Mouse (Mus musculus): Measurements from ENCODE around the gene Snapc4. TPM values are rescaled to one million over a fixed set of nuclear protein-coding genes. Genes with fewer than 3 reads are reported as not detected.
A peak's percentile ranks its signal among the peaks of the same experiment; 100 is the strongest.

Gene Snapc4
- polyA plus RNA-seq, 1 experiment from 2014 or later, result 29.4 TPM

DNA sequence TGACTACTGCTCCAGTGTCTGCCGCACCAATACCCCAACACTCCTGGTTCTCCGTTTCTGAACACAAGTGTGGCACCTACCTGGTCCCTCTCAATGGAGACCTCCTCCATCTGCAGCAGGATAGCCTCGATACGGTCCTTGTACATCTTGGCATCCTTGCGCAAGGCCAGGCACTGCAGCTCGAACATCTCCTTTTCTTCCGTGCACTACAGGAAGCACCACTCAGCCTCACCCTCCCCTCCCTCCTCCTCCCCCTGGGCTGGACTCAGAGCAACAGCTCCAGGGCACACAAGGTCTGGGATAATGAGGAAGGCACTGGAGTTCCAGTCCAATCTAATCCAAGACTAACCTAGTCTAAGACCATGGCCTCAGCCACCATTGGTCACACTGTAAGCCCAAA, 23.8 kb downstream of the Snapc4 start:
- H3K4me3 ChIP-seq (ENCODE audit: low read depth, low read length), result no peak overlapping the region
- peaks cover 5% of the 10 kb centered on the region; the same call in 1 of the 2 replicates for H3K4me1 ChIP-seq (ENCODE audit: control insufficient read depth, insufficient read depth, low read length)
- H3K27ac ChIP-seq (ENCODE audit: low read length), result no peak overlapping the region
- H3K9me3 ChIP-seq (ENCODE audit: control insufficient read depth, low read depth, low read length), result no peaks in the 10 kb centered on the region
- H3K27me3 ChIP-seq (ENCODE audit: control insufficient read depth, insufficient read depth, low read length), result no peaks in the 10 kb centered on the region
- ATAC-seq (ENCODE audit: insufficient number of reproducible peaks, insufficient read depth, low FRiP score, low read depth), result no peak
- H3K9ac ChIP-seq (replicated peaks; ENCODE audit: low read depth, low read length), result no peak overlapping the region
- 79% methylated on average over 7 of the region's 7 CpGs for WGBS
- H3K36me3 ChIP-seq (ENCODE audit: control insufficient read depth, insufficient read depth, low read length), result no peaks in the 10 kb centered on the region
- H3K4me2 ChIP-seq (replicated peaks; ENCODE audit: low read depth, low read length), result no peak overlapping the region

DNA sequence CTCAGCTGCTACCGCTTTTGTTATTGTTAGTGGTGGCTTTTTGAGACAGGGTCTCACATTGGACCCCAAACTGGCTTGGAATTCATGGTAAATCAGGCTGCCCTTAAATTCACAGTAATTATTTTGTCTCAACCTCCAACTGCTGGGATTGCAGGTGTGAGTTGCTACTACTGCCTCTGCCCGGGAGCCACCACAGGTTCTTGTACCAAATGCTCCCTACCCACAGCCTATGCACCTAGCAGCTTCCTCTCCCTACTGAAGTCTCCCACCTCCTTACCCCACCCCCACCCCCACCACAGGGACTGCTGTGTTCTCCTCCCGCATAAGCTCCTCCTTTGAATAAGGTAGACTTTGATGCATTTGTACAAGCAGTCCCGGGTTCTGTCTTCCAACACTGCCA, 24.2 kb downstream of the Snapc4 start:
- no peak for ATAC-seq (ENCODE audit: insufficient number of reproducible peaks, insufficient read depth, low FRiP score, low read depth)
- Histone ChIP-seq H3K27ac (ENCODE audit: low read length) (no peak overlapping the region), H3K4me2 (replicated peaks; ENCODE audit: low read depth, low read length) (no peak overlapping the region), H3K4me3 (ENCODE audit: low read depth, low read length) (no peak overlapping the region), H3K9ac (replicated peaks; ENCODE audit: low read depth, low read length) (no peak overlapping the region), H3K9me3 (ENCODE audit: control insufficient read depth, low read depth, low read length) (no peaks in the 10 kb centered on the region), H3K27me3 (ENCODE audit: control insufficient read depth, insufficient read depth, low read length) (no peaks in the 10 kb centered on the region), H3K4me1 (ENCODE audit: control insufficient read depth, insufficient read depth, low read length) (peaks cover 7% of the 10 kb centered on the region; the same call in 1 of the 2 replicates), H3K36me3 (ENCODE audit: control insufficient read depth, insufficient read depth, low read length) (no peaks in the 10 kb centered on the region)
- 81% methylated on average over 4 of the region's 4 CpGs for WGBS

DNA sequence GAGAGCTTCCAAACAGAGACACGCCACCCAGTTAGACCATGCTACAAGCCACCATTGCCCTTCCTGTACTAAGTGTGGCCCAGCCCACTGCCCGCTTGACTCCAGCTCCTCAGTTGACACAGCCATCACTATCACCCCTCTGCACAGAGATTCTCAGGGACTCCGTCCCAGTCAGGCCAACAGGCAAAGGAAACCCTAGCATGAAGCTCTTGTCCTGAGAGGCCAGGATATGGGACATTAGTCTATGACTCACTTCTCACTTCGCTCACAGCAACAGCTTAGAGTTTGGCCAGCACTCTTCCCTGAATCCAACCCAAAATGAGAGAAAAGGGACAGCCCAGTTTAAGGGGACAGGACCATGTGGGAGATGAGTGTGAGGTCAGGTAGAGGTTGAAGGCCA, 26.1 kb downstream of the Snapc4 start:
- Histone ChIP-seq H3K4me2 (replicated peaks; ENCODE audit: low read depth, low read length) (no peak overlapping the region), H3K27ac (ENCODE audit: low read length) (no peak overlapping the region), H3K9ac (replicated peaks; ENCODE audit: low read depth, low read length) (no peak overlapping the region), H3K4me3 (ENCODE audit: low read depth, low read length) (no peak overlapping the region), H3K9me3 (ENCODE audit: control insufficient read depth, low read depth, low read length) (no peaks in the 10 kb centered on the region), H3K36me3 (ENCODE audit: control insufficient read depth, insufficient read depth, low read length) (no peaks in the 10 kb centered on the region), H3K4me1 (ENCODE audit: control insufficient read depth, insufficient read depth, low read length) (peaks cover 16% of the 10 kb centered on the region; the same call in 1 of the 2 replicates), H3K27me3 (ENCODE audit: control insufficient read depth, insufficient read depth, low read length) (no peaks in the 10 kb centered on the region)
- WGBS, result 86% methylated on average over 4 of the region's 4 CpGs
- no peak for ATAC-seq (ENCODE audit: insufficient number of reproducible peaks, insufficient read depth, low FRiP score, low read depth)

DNA sequence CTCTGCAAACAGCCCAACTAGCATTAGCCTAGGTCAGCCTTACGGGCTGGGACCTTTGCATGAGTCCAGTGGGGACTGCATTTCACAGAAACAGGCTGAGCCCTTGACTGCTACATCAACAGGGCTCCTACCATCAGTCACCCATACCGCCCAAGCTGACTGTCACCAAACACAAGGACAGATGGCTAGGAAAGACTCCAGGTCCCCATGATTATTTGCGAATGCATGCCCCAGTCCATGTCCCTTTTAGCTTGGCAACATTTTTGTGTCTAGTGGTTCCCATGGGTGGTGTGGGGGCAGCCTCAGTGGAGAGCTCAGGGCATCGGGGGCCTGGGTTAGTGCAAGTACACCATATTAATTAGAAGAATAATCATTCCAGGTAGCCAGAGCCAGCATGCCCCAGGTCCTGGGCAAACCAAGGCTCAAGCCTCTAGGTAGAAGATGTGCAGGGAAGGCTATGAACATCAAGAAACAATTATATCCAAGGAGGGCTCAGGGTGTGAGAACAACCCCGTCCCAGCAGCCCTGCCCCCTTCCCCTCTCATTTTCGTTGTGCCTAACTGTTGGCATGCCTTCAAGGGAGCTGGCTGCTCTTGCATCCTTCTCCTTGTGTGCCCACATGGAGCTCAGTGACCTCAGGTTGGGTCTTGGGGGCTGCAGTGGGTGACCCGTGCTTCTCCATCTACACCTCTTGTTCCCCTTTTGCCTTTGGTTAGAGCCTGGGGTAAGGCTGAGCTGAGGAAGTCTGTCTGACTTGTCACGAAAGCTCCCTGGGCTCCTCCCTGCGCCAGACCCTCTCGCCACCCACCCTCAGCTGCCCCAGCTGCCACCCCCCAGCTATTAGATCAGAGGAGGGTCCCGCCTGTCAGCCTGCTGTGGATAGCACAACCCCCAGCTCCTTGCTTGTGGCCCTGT, 27.1 kb downstream of the Snapc4 start:
- H3K27ac ChIP-seq (ENCODE audit: low read length), result no peak overlapping the region
- 81% methylated on average over 11 of the region's 11 CpGs for WGBS
- no peaks in the 10 kb centered on the region for H3K27me3 ChIP-seq (ENCODE audit: control insufficient read depth, insufficient read depth, low read length)
- H3K4me2 ChIP-seq (replicated peaks; ENCODE audit: low read depth, low read length), result peak overlapping the region; percentile 96
- no peak for ATAC-seq (ENCODE audit: insufficient number of reproducible peaks, insufficient read depth, low FRiP score, low read depth)
- no peaks in the 10 kb centered on the region for H3K9me3 ChIP-seq (ENCODE audit: control insufficient read depth, low read depth, low read length)
- H3K36me3 ChIP-seq (ENCODE audit: control insufficient read depth, insufficient read depth, low read length), result peaks cover 5% of the 10 kb centered on the region
- H3K4me3 ChIP-seq (ENCODE audit: low read depth, low read length), result peak overlapping the region; percentile 60; the same call in 1 of the 2 replicates
- H3K4me1 ChIP-seq (ENCODE audit: control insufficient read depth, insufficient read depth, low read length), result peaks cover 20% of the 10 kb centered on the region; the same call in 1 of the 2 replicates
- no peak overlapping the region for H3K9ac ChIP-seq (replicated peaks; ENCODE audit: low read depth, low read length)

DNA sequence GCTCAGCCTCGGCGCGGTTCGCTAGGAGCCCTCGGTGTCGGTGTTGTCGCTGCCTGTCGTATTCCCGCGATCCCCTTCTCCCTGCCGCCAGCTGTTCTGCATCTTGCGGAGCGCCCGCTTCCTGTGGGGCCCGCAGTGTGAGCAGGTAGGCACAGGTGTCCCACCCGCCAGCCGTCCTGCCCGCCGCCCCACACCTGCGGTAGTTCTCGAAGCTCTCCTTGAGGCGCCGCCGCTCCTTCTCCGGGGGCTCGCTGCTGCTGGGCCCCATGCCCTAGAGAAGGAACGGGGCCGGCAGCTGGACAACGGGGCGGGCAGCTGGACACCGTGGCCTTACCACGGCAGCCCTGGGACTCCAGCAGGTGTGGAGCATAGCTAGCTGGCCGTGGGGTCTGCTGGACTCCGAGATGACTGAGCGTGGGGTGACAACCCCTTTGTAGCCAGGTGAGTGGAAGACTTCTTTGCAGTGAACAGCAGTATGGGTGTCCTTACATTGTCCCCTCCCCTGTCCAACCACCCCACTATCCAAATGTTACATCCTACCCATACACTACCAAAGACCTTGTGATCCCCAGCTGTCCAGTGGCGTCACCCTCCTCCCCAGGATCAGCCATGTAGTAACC, 28.1 kb downstream of the Snapc4 start:
- WGBS, result 2% methylated on average over 36 of the region's 36 CpGs
- H3K27ac ChIP-seq (ENCODE audit: low read length), result peak overlapping the region; percentile 44; the same call in 1 of the 2 replicates
- peak overlapping the region; percentile 96 for H3K4me2 ChIP-seq (replicated peaks; ENCODE audit: low read depth, low read length)
- no peaks in the 10 kb centered on the region for H3K27me3 ChIP-seq (ENCODE audit: control insufficient read depth, insufficient read depth, low read length)
- no peaks in the 10 kb centered on the region for H3K9me3 ChIP-seq (ENCODE audit: control insufficient read depth, low read depth, low read length)
- peaks cover 21% of the 10 kb centered on the region; the same call in 1 of the 2 replicates for H3K4me1 ChIP-seq (ENCODE audit: control insufficient read depth, insufficient read depth, low read length)
- peak overlapping the region; percentile 79 for H3K9ac ChIP-seq (replicated peaks; ENCODE audit: low read depth, low read length)
- peak overlapping the region; percentile 60 for H3K4me3 ChIP-seq (ENCODE audit: low read depth, low read length)
- peaks cover 14% of the 10 kb centered on the region for H3K36me3 ChIP-seq (ENCODE audit: control insufficient read depth, insufficient read depth, low read length)
- peak; percentile 8; the same call in 1 of the 2 replicates for ATAC-seq (ENCODE audit: insufficient number of reproducible peaks, insufficient read depth, low FRiP score, low read depth)

DNA sequence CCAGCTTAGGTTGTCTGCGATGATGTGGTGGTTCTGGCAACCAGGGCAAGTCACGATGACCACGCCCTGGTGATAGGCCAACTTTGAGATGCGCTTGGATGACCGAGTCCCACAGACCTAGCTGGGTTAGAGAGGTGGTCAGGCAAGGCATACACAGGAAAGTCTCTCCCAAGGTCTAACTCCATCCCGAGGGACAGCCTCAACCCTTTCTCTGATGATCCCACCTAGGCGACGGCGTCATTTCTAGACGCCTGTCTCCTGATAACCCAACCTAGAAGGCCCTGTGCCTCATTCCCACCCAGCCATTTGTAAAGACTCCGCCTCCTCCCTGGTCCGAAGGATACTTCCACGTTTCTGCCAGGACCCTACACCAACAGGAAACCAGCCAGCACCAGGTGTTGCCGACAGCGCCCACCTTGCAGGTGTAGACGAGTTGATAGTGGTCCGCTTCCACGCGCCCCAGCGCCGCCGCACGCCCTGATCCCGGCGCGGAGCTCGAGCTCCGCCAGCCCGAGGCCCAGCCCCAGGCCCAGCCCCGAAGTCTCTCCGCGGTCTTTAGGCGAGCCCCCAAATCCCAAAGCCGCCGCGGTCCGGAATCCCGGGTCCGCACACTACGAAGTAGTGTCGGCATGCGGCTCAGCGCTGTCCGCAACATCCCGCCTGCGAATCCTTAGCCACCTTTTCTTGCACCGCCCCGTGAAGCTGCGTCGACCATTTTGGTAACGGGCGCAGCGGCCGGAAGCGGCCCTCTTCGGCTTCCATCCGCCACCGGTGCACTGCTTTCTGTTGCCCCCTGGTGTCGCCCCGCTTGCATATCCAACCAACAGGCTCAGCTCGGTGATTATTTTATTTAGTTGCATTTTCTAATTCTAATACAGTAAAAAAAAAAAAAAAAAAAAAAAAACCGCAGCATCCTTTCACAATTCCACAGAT, 28.8 kb downstream of the Snapc4 start, which contains the start of gene Dnlz:
TSS of gene Dnlz (minus strand) at position 753 of the 933 bp plus-strand sequence.
- peak; percentile 71 for ATAC-seq (ENCODE audit: insufficient number of reproducible peaks, insufficient read depth, low FRiP score, low read depth)
- Histone ChIP-seq H3K4me1 (ENCODE audit: control insufficient read depth, insufficient read depth, low read length) (peaks cover 21% of the 10 kb centered on the region; the same call in 1 of the 2 replicates), H3K9me3 (ENCODE audit: control insufficient read depth, low read depth, low read length) (no peaks in the 10 kb centered on the region), H3K4me3 (ENCODE audit: low read depth, low read length) (peak within 1 kb of the TSS; percentile 60), H3K9ac (replicated peaks; ENCODE audit: low read depth, low read length) (peak within 1 kb of the TSS; percentile 79), H3K36me3 (ENCODE audit: control insufficient read depth, insufficient read depth, low read length) (peaks cover 22% of the 10 kb centered on the region), H3K27me3 (ENCODE audit: control insufficient read depth, insufficient read depth, low read length) (no peaks in the 10 kb centered on the region), H3K27ac (ENCODE audit: low read length) (peak within 1 kb of the TSS; percentile 70), H3K4me2 (replicated peaks; ENCODE audit: low read depth, low read length) (peak within 1 kb of the TSS; percentile 96)
- WGBS, result 2% methylated on average over 62 of the region's 62 CpGs

DNA sequence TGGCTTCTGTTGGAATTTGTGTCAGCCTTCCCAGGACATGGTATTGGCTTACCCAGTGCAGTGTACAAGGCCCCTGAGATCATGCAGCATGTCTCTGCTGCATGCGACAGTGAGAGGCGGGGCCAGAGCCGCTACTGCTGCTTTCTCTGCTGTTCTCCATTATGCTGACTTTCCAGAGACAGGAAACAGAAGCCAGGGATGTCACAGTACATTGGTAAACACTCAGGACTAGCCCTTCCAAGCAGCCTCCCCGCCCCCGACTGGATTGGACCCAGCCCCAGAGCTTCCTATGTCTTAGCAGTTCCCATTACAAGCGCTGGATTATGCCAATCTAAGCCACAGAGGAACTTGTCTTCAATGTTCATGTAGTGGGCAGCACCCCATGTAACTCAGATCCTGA, 32.2 kb downstream of the Snapc4 start:
- Histone ChIP-seq H3K36me3 (ENCODE audit: control insufficient read depth, insufficient read depth, low read length) (peaks cover 54% of the 10 kb centered on the region), H3K27ac (ENCODE audit: low read length) (peak overlapping the region; percentile 36; the same call in 1 of the 2 replicates), H3K9me3 (ENCODE audit: control insufficient read depth, low read depth, low read length) (no peaks in the 10 kb centered on the region), H3K27me3 (ENCODE audit: control insufficient read depth, insufficient read depth, low read length) (no peaks in the 10 kb centered on the region), H3K4me3 (ENCODE audit: low read depth, low read length) (no peak overlapping the region), H3K4me1 (ENCODE audit: control insufficient read depth, insufficient read depth, low read length) (peaks cover 21% of the 10 kb centered on the region; the same call in 1 of the 2 replicates), H3K4me2 (replicated peaks; ENCODE audit: low read depth, low read length) (no peak overlapping the region), H3K9ac (replicated peaks; ENCODE audit: low read depth, low read length) (no peak overlapping the region; the same call in 1 of the 2 replicates)
- ATAC-seq (ENCODE audit: insufficient number of reproducible peaks, insufficient read depth, low FRiP score, low read depth), result 0 out of 2 replicates have a peak, but pooled peaks have one; percentile 10
- WGBS, result 39% methylated on average over 6 of the region's 6 CpGs

Measured in stomach, embryonic 14.5 days (tissue).